In genomic region chr5:25313881-25314280, GRCm38 (mm10) we compare ENCODE assay signal across 15 mouse cellular contexts.
DNase-seq lines count a peak whose midpoint lies in the region; ATAC-seq and TF ChIP-seq lines count a peak whose summit lies in the region.
"Had no signal": no experiment of that assay in that cellular context is flagged by ENCODE, and none has a peak within 500 bp of the region (broad histone marks: within the 10 kb centered on the region; RNA-seq: fewer than 3 reads in every experiment).

No protein-coding gene starts in this region.

- TF ChIP-seq CTCF in gastrocnemius, adult 2 months (IDR thresholded peaks at IDR 0.05), result no peak
- TF ChIP-seq CTCF in lung, embryonic 14.5 days (IDR thresholded peaks at IDR 0.05; ENCODE audit: low read depth), result no peak
- TF ChIP-seq CTCF in layer of hippocampus, adult 2 months (conservative IDR thresholded peaks at IDR 0.05), result no peak

- H3K4me1 ChIP-seq in lung, embryonic 14.5 days (ENCODE audit: insufficient read depth), result no peaks in the 10 kb centered on the region
- H3K4me1 ChIP-seq: hindbrain, embryonic 12.5 days; neural tube, embryonic 12.5 days had no signal

- peaks cover 55% of the 10 kb centered on the region for H3K36me3 ChIP-seq in lung, embryonic 14.5 days (ENCODE audit: insufficient read depth)

- H3K4me3 ChIP-seq in gastrocnemius, adult 2 months, result no peak overlapping the region
- no peak overlapping the region for H3K4me3 ChIP-seq in lung, embryonic 14.5 days (ENCODE audit: low read depth, low read length)
- H3K4me3 ChIP-seq in layer of hippocampus, adult 2 months, result no peak overlapping the region
- H3K4me3 ChIP-seq: hindbrain, embryonic 12.5 days; neural tube, embryonic 12.5 days had no signal

- H3K27me3 ChIP-seq in lung, embryonic 14.5 days (ENCODE audit: insufficient read depth, low read length), result no peaks in the 10 kb centered on the region
- H3K27me3 ChIP-seq: hindbrain, embryonic 12.5 days; neural tube, embryonic 12.5 days had no signal

- H3K9me3 ChIP-seq in lung, embryonic 14.5 days (ENCODE audit: low read depth, low read length), result no peaks in the 10 kb centered on the region
- H3K9me3 ChIP-seq: hindbrain, embryonic 12.5 days; neural tube, embryonic 12.5 days had no signal

- H3K27ac ChIP-seq in gastrocnemius, adult 2 months, result 0 out of 2 replicates have a peak overlapping the region, but pooled peaks have one; percentile 17
- no peak overlapping the region for H3K27ac ChIP-seq in lung, embryonic 14.5 days (ENCODE audit: low read depth)
- H3K27ac ChIP-seq in layer of hippocampus, adult 2 months, result no peak overlapping the region
- H3K27ac ChIP-seq: hindbrain, embryonic 12.5 days; neural tube, embryonic 12.5 days had no signal

- DNase-seq in gastrocnemius, adult 2 months, result peak; percentile 66
- no peak for DNase-seq in gastrocnemius, postnatal 4 days (ENCODE audit: low spot score in 2 of 2)
- DNase-seq in lung, embryonic 14.5 days, result peak; percentile 25
- DNase-seq in lung, postnatal 25 days (ENCODE audit: low spot score), result no peak
- DNase-seq in adrenal gland, postnatal 25 days, result peak; percentile 50
- peak; percentile 18 to 38 for DNase-seq in heart, postnatal 36 days
- DNase-seq in layer of hippocampus, postnatal 14 days (ENCODE audit: low spot score in 2 of 2), result no peak
- DNase-seq in layer of hippocampus, adult 2 months (ENCODE audit: low spot score in 2 of 2), result no peak
- DNase-seq: forebrain, postnatal 0 days; layer of hippocampus, adult 9-11 months; liver; thymus, adult 18-20 months had no signal

- WGBS in lung, embryonic 14.5 days, result 77% methylated on average over 6 of the region's 6 CpGs

- intact Hi-C loops in gastrocnemius, adult 2 months (cut with DNase I), result no loop called here
- intact Hi-C loops in heart, postnatal 36 days (cut with DNase I), result no loop called here

- no peak overlapping the region for H3K9ac ChIP-seq in lung, embryonic 14.5 days
- H3K9ac ChIP-seq: forebrain, postnatal 0 days; hindbrain, embryonic 12.5 days; neural tube, embryonic 12.5 days had no signal

- ATAC-seq in lung, embryonic 14.5 days (ENCODE audit: insufficient read depth), result no peak
- ATAC-seq: activated CD4-positive, CD25-positive, alpha-beta regulatory T cell, adult 4 months; forebrain, postnatal 0 days had no signal

- no peak overlapping the region for H3K4me2 ChIP-seq in lung, embryonic 14.5 days
- H3K4me2 ChIP-seq: hindbrain, embryonic 12.5 days; neural tube, embryonic 12.5 days had no signal

Comparison
In these comparisons a context has a peak if more than half of its experiments do, and no peak if none do; other contexts are left out.
1. DNase-seq: peak in gastrocnemius, adult 2 months (single experiment), lung, embryonic 14.5 days (single experiment), adrenal gland, postnatal 25 days (single experiment) and heart, postnatal 36 days (2 of 2); none in gastrocnemius, postnatal 4 days (0 of 2), lung, postnatal 25 days (single experiment), layer of hippocampus, postnatal 14 days (0 of 2) and layer of hippocampus, adult 2 months (0 of 2).